Mouse (Mus musculus) heart, postnatal 25 days (tissue): ENCODE data around the gene Gm3002. TPM values are rescaled to one million over a fixed set of nuclear protein-coding genes. Genes with fewer than 3 reads are reported as not detected.
"Not testable (repeated sequence)": the region's sequence is repeated elsewhere in the genome, so short reads cannot be mapped to it uniquely, and the experiment has no call there.

Experiments used
- DNase-seq: peaks from one replicate; pipeline ENCODE4 v3.0.0; 2022; ENCODE audit warnings: low spot score
- intact Hi-C: fragments of 180-260 bp; cut with DNase I; formaldehyde crosslinking; loops from one replicate; pipeline ENCODE4 v1.15.1; 2025
- total RNA-seq, 2 experiments: library from RNA; stranded (reverse); gene quantifications; 2 replicates each; pipeline ENCODE4 v1.2.3; 2021

Gm3002 gene
- under 1 TPM in 1 of 2 experiments, not detected in 1; 0.17 TPM for total RNA-seq

GRCm38 (mm10) chr14:3809774-3810173, at the start of gene Gm3002:
Gene Gm3002 (plus strand): TSS chr14:3810074.
- intact Hi-C loops, DNase-seq: not testable (repeated sequence)

GRCm38 (mm10) chr14:3845945-3846344, 36.1 kb downstream of the Gm3002 start, which contains the start of gene Gm3033:
Gene Gm3033 (plus strand): TSS chr14:3846245.
- intact Hi-C loops, DNase-seq: not testable (repeated sequence)

- intact Hi-C loops, DNase-seq: not testable (repeated sequence)
These were observed 74.0 kb downstream of the Gm3002 start, which contains the start of gene Gm2916 for GRCm38 (mm10) chr14:3883872-3884271. Gene Gm2916 (plus strand): TSS chr14:3884172.

GRCm38 (mm10) chr14:3931456-3931855, 121.6 kb downstream of the Gm3002 start, which contains the start of gene Gm3029:
Gene Gm3029 (plus strand): TSS chr14:3931756.
- intact Hi-C loops, DNase-seq: not testable (repeated sequence)

- intact Hi-C loops, DNase-seq: not testable (repeated sequence)
These were observed 153.4 kb downstream of the Gm3002 start, which contains the start of gene Gm3095 for GRCm38 (mm10) chr14:3963247-3963646. Gene Gm3095 (plus strand): TSS chr14:3963547.

GRCm38 (mm10) chr14:3998094-3998493, 188.2 kb downstream of the Gm3002 start, which contains the start of gene Gm3099:
Gene Gm3099 (plus strand): TSS chr14:3998394.
- intact Hi-C loops, DNase-seq: not testable (repeated sequence)

Other genes with a start within 250 kb of the Gm3002 start
- not detected for gene Gm3012, start 175.6 kb upstream of the Gm3002 start, total RNA-seq
- under 1 TPM; 0.18 to 0.34 TPM for gene Gm3020, start 158.0 kb upstream of the Gm3002 start, total RNA-seq
- gene Gm3043, start 121.3 kb upstream of the Gm3002 start, total RNA-seq, result not detected
- under 1 TPM in 1 of 2 experiments, not detected in 1; 0.20 TPM for gene Gm3033, start 36.2 kb downstream of the Gm3002 start, total RNA-seq
- gene Gm2916, start 74.1 kb downstream of the Gm3002 start, total RNA-seq, result not detected
- not detected for gene Gm3029, start 121.7 kb downstream of the Gm3002 start, total RNA-seq
- not detected for gene Gm3095, start 153.5 kb downstream of the Gm3002 start, total RNA-seq
- under 1 TPM in 1 of 2 experiments, not detected in 1; 0.20 TPM for gene Gm3099, start 188.3 kb downstream of the Gm3002 start, total RNA-seq
- under 1 TPM; 0.59 to 0.81 TPM for gene Gm5796, start 213.9 kb downstream of the Gm3002 start, total RNA-seq